Mouse (Mus musculus): ENCODE measurements around the gene Trh.
A peak's percentile ranks its signal among the peaks of the same experiment; 100 is the strongest.

The Trh gene

GRCm38 (mm10) chr6:92221604-92222003 lies 22.8 kb downstream of the Trh start:
- no peak for DNase-seq

DNA sequence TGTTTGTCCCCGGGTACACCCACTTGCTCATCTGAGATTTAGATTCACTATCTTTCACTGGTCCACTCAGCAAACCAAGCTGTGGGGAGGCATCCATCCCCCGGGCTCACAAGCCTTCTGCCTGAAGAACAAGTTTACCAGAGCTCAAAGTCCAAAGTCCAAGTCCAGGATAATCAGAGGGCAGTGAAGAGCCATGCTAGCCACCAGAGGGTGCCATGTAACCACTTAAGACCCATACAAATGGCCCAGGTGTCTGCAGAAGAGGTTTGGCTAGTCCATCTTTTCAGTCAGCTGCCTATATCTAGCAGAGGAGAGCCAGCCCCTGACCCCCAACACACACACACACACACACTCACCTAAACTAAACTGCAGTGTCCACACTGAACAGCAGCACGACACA lies 25.0 kb downstream of the Trh start:
- DNase-seq = peak; percentile 25

GRCm38 (mm10) chr6:92214773-92215449 lies 29.5 kb downstream of the Trh start, which contains the start of gene Rbsn:
Gene Rbsn, minus strand, starts transcription at chr6:92214925.
- DNase-seq = peak; percentile 95

DNA sequence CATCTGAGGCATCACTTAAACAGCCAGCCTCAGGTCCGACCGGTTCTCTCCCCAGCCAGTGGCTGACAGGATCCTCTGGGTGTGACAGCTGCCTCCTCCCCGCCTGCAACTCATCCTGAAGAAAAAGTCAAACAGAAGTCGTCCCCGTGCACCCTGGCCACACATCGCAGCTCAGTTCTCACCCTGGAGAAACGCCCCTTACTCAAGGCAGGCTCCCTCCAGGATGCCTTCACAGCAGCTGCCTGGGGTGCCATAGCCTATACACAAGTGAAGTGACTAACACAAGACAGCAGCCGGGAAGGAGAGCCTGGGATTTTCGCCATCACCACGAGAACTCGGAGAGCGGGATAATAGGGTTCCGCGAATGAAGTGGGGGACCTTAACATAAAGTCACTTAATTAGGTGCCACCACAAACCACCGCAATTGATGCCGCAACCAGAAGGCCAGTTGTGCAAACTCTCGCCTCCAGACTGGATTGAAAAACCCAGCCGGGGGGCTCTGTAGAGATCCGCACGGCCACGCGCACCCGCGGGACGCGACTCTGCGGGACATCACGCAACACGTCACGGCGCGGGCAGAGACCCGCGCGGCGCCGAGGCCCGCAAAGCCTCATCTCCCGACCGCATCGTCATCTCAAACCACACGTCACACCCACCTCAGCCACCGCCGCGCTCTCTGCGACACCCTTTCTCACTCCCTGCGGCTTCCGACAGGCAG lies 30.2 kb downstream of the Trh start:
- no peak for DNase-seq

GRCm38 (mm10) chr6:92199414-92199813 lies 45.0 kb downstream of the Trh start:
- no peak for DNase-seq
